Mouse (Mus musculus) liver, adult 2 months (tissue): ENCODE data around the gene Pole4. TPM values are rescaled to one million over a fixed set of nuclear protein-coding genes. Genes with fewer than 3 reads are reported as not detected.

ENCODE experiments used
- DNase-seq: peaks from one replicate; pipeline ENCODE4 v3.0.0-alpha.2; 2011; ENCODE audit warnings: low read depth, low spot score; ENCODE audit errors: extremely low read depth
- H3K27ac ChIP-seq: fragments of 200-500 bp; replicated peaks from 2 replicates; pipeline ENCODE4 v1.5.1; 2012; ENCODE audit warnings: low read depth, mild to moderate bottlenecking, control low read depth, inconsistent platforms, low read length; ENCODE audit not compliant: insufficient read depth
- H3K27me3 ChIP-seq: fragments of 200-500 bp; 2 replicates; pipeline ENCODE4 v1.6.1; 2012; ENCODE audit warnings: mild to moderate bottlenecking, moderate library complexity, low read length, inconsistent platforms; ENCODE audit not compliant: control insufficient read depth, insufficient read depth
- H3K36me3 ChIP-seq: fragments of 200-500 bp; 2 replicates; pipeline ENCODE4 v1.6.1; 2012; ENCODE audit warnings: low read length, inconsistent platforms; ENCODE audit not compliant: control insufficient read depth, insufficient read depth
- H3K4me1 ChIP-seq: fragments of 200-500 bp; 2 replicates; pipeline ENCODE4 v1.6.1; 2011; ENCODE audit warnings: low read length; ENCODE audit not compliant: control insufficient read depth, insufficient read depth
- H3K4me3 ChIP-seq: fragments of 200-500 bp; 2 replicates; pipeline ENCODE4 v1.5.1; 2011; ENCODE audit warnings: low read depth, mild to moderate bottlenecking, control low read depth, low read length, moderate library complexity; ENCODE audit not compliant: insufficient read depth
- H3K79me2 ChIP-seq: fragments of 200-500 bp; 2 replicates; pipeline ENCODE4 v1.6.1; 2012; ENCODE audit warnings: inconsistent platforms, mild to moderate bottlenecking, low read length, moderate library complexity; ENCODE audit not compliant: control insufficient read depth, insufficient read depth
- H3K9ac ChIP-seq: fragments of 200-500 bp; 2 replicates; pipeline ENCODE4 v1.6.1; 2012; ENCODE audit warnings: low read depth, mild to moderate bottlenecking, control low read depth, inconsistent platforms, low read length
- CTCF ChIP-seq: fragments of 200-500 bp; IDR thresholded peaks from 2 replicates; pipeline ENCODE4 v1.5.1; 2011; ENCODE audit warnings: low read depth, low read length, control low read depth
- POLR2A ChIP-seq: fragments of 200-500 bp; IDR thresholded peaks from 2 replicates; pipeline ENCODE4 v1.6.1; 2011; ENCODE audit warnings: low read length, control low read depth; ENCODE audit not compliant: insufficient read depth; ENCODE audit errors: extremely low read depth
- WGBS: fragments of 180-500 bp; shearing (Covaris S2); methylation state at CpG from one replicate; pipeline ENCODE4 v1.1.7; 2018; 5-methylcytosine and 5-hydroxymethylcytosine counted together
- polyA plus RNA-seq: library from polyadenylated mRNA; depleted of rRNA; stranded (reverse); fragments of >200 nt; gene quantifications from 2 replicates; pipeline ENCODE4 v1.2.3, GENCODE M21; 2012
- total RNA-seq: library from RNA; depleted of rRNA; stranded (reverse); fragments of >200 nt; gene quantifications from 2 replicates; pipeline ENCODE4 v1.2.3, GENCODE M21; 2014

The Pole4 gene
- total and polyA plus RNA-seq, 2 experiments = 12.2 to 23.7 TPM

DNA sequence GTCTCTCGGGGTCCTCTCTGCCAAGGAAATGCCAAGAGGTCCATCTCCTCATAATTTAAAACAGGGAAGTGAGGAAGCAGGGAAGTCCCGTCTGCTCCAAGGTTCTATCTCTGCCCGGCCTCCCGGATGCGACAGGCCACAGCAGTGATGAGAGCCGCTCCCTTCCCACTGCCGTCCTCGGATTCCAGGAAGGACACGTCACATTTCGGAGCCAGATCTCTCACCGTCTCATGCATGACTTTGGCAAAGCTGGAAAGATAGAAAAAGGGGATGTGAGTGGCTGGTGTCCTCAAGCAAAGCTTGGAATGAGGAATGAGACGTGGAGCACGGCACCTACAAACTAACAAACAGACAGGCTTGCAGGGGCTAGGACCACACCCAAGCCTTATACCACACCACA is 22.0 kb upstream of the Pole4 start:
- Histone ChIP-seq H3K9ac (no peak overlapping the region), H3K4me3 (no peak overlapping the region), H3K4me1 (no peaks in the 10 kb centered on the region), H3K27me3 (no peaks in the 10 kb centered on the region), H3K79me2 (no peaks in the 10 kb centered on the region), H3K27ac (no peak overlapping the region), H3K36me3 (no peaks in the 10 kb centered on the region)
- TF ChIP-seq CTCF (no peak), POLR2A (no peak)
- WGBS = 91% methylated on average over 13 of the region's 13 CpGs
- no peak for DNase-seq

DNA sequence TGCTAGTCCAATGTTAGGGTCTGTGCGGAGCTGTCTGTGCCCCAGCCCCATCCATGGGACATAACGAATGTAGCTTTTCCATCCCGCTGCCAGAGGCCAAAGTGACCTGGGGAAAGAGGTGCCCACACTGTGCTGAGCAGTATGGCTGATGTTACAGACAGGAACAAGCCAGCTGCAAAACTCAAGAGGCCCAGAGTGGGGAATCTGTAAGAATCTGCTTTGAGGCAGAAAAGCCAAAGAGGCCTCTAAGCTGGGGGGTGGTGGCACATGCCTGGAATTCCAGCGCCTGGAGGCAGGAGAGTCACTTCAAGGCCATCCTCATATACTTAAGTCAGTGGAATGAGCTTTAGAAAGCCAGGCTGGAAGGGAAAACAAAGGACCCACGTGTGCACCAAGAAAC is 18.2 kb upstream of the Pole4 start:
- H3K79me2 ChIP-seq = no peaks in the 10 kb centered on the region
- no peak overlapping the region for H3K27ac ChIP-seq
- no peak overlapping the region for H3K9ac ChIP-seq
- no peaks in the 10 kb centered on the region for H3K36me3 ChIP-seq
- TF ChIP-seq POLR2A (no peak), CTCF (no peak)
- no peaks in the 10 kb centered on the region for H3K4me1 ChIP-seq
- H3K27me3 ChIP-seq = no peaks in the 10 kb centered on the region
- WGBS = 73% methylated on average over 5 of the region's 5 CpGs
- DNase-seq = no peak
- H3K4me3 ChIP-seq = no peak overlapping the region

DNA sequence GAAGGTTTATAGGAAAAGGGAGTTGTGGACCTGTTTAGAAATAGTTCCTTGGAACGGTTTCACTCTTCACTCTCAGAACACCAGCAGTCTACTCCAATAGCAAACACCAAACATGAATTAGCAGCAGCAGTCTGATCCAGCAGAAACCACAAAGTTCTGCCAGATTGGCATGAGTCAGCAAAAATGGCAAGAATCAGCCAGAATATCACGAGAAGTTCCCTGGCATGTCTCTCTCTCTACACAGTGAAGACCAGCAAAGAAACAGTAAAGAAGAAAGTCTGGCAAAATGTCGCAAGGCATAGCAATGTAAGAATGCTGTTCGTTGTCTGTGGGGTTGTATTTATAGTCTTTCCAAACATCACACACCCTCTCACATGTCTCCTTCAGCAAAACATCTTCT is 11.0 kb upstream of the Pole4 start:
- H3K9ac ChIP-seq = no peak overlapping the region
- 78% methylated on average over 4 of the region's 4 CpGs for WGBS
- TF ChIP-seq CTCF (no peak), POLR2A (no peak)
- no peaks in the 10 kb centered on the region for H3K36me3 ChIP-seq
- H3K79me2 ChIP-seq = no peaks in the 10 kb centered on the region
- no peak overlapping the region for H3K4me3 ChIP-seq
- H3K27me3 ChIP-seq = no peaks in the 10 kb centered on the region
- no peaks in the 10 kb centered on the region for H3K4me1 ChIP-seq
- no peak for DNase-seq
- no peak overlapping the region for H3K27ac ChIP-seq

DNA sequence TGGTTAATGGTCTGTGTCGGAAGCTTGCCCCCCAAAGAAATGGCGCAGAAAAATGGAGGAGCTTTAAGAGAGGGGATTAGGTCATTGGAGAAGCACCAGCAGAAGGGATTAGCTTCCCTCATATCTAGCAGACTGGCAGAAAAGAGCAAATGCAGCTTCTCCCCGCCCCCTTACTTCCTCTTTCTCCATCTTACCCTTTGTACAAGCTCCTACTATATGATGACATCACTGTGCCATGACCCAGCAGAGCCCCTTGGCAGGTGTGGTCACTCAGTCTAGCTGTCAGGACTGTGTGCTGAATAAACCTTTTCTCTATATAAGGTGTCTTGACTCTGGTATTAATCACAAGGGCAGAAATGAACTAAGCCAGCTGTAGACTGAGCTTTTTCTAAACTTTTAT is 10.5 kb upstream of the Pole4 start:
- DNase-seq = no peak
- no peak overlapping the region for H3K9ac ChIP-seq
- no peak overlapping the region for H3K4me3 ChIP-seq
- H3K4me1 ChIP-seq = no peaks in the 10 kb centered on the region
- H3K27ac ChIP-seq = no peak overlapping the region
- H3K27me3 ChIP-seq = no peaks in the 10 kb centered on the region
- H3K36me3 ChIP-seq = no peaks in the 10 kb centered on the region
- TF ChIP-seq POLR2A (no peak), CTCF (no peak)
- no peaks in the 10 kb centered on the region for H3K79me2 ChIP-seq
- 99% methylated on average over 3 of the region's 3 CpGs for WGBS

- Histone ChIP-seq H3K27me3 (no peaks in the 10 kb centered on the region), H3K79me2 (no peaks in the 10 kb centered on the region), H3K27ac (no peak overlapping the region), H3K4me3 (no peak overlapping the region), H3K9ac (no peak overlapping the region), H3K4me1 (no peaks in the 10 kb centered on the region), H3K36me3 (no peaks in the 10 kb centered on the region)
- 92% methylated on average over 6 of the region's 6 CpGs for WGBS
- DNase-seq = no peak
- TF ChIP-seq POLR2A (no peak), CTCF (no peak)
Observed at GRCm38 (mm10) chr6:82715253-82715652, 10.1 kb upstream of the Pole4 start.

GRCm38 (mm10) chr6:82714841-82715240 is 9.7 kb upstream of the Pole4 start:
- no peak overlapping the region for H3K4me3 ChIP-seq
- no peak for DNase-seq
- WGBS = 93% methylated on average over 5 of the region's 5 CpGs

More at GRCm38 (mm10) chr6:82714841-82715240, 9.7 kb upstream of the Pole4 start:
- Histone ChIP-seq H3K79me2 (no peaks in the 10 kb centered on the region), H3K4me1 (no peaks in the 10 kb centered on the region), H3K27me3 (no peaks in the 10 kb centered on the region), H3K27ac (no peak overlapping the region), H3K36me3 (no peaks in the 10 kb centered on the region), H3K9ac (no peak overlapping the region)
- TF ChIP-seq POLR2A (no peak), CTCF (no peak)
